Mouse (Mus musculus) MEL (cell line): ENCODE data around the gene Evc. TPM values are rescaled to one million over a fixed set of nuclear protein-coding genes. Genes with fewer than 3 reads are reported as not detected.
A peak's percentile ranks its signal among the peaks of the same experiment; 100 is the strongest.

ENCODE experiments used
- DNase-seq: peaks from one replicate; pipeline ENCODE4 v3.0.0; 2011; ENCODE audit warnings: low read depth, low spot score
- H3K27ac ChIP-seq: 2 replicates; pipeline ENCODE4 v1.5.1; 2012; ENCODE audit warnings: low read depth, mild to moderate bottlenecking, control low read depth, low read length, moderate library complexity; ENCODE audit not compliant: control insufficient read depth
- H3K27me3 ChIP-seq, 2 experiments: fragments of 150-350 bp in 1 of 2; sonication (generic) in 1 of 2; 2 replicates each; pipeline ENCODE4 v1.6.1; 2012; ENCODE audit warnings: low read length in 2 of 2, mild to moderate bottlenecking in 2 of 2, improper control_type of control experiment in 1 of 2, moderate library complexity in 1 of 2; ENCODE audit not compliant: insufficient read depth in 2 of 2, control insufficient read depth in 1 of 2
- H3K36me3 ChIP-seq, 2 experiments: 2 replicates each; pipeline ENCODE4 v1.6.1; 2012 to 2014; ENCODE audit warnings: low read length in 2 of 2, improper control_type of control experiment in 1 of 2, inconsistent platforms in 1 of 2, mild to moderate bottlenecking in 1 of 2; ENCODE audit not compliant: insufficient read depth in 2 of 2, control insufficient read depth in 1 of 2
- H3K4me1 ChIP-seq, 2 experiments: fragments of 150-350 bp in 1 of 2; sonication (generic) in 1 of 2; 2 replicates each; pipeline ENCODE4 v1.6.1; 2012; ENCODE audit warnings: low read length in 2 of 2, improper control_type of control experiment in 1 of 2, mild to moderate bottlenecking in 1 of 2; ENCODE audit not compliant: insufficient read depth in 2 of 2, control insufficient read depth in 1 of 2
- H3K4me3 ChIP-seq, 2 experiments: fragments of 150-350 bp in 1 of 2; sonication (generic) in 1 of 2; 2 replicates each; pipeline ENCODE4 v1.5.1; 2012; ENCODE audit warnings: low read depth in 2 of 2, low read length in 2 of 2, mild to moderate bottlenecking in 2 of 2, moderate library complexity in 2 of 2, control low read depth in 1 of 2, improper control_type of control experiment in 1 of 2; ENCODE audit not compliant: control insufficient read depth in 1 of 2, insufficient read depth in 1 of 2
- H3K79me2 ChIP-seq: 2 replicates; pipeline ENCODE4 v1.6.1; 2012; ENCODE audit warnings: mild to moderate bottlenecking, low read length, moderate library complexity; ENCODE audit not compliant: control insufficient read depth, poor library complexity, insufficient read depth
- H3K9ac ChIP-seq: 2 replicates; pipeline ENCODE4 v1.6.1; 2012; ENCODE audit warnings: low read depth, mild to moderate bottlenecking, control low read depth, low read length, moderate library complexity; ENCODE audit not compliant: control insufficient read depth, poor library complexity, severe bottlenecking
- H3K9me3 ChIP-seq: fragments of 150-350 bp; sonication (generic); replicated peaks from 2 replicates; pipeline ENCODE4 v1.6.1; 2012; ENCODE audit warnings: mild to moderate bottlenecking, low read length, improper control_type of control experiment, moderate library complexity; ENCODE audit not compliant: insufficient read depth
- CHD2 ChIP-seq: IDR thresholded peaks from 2 replicates; pipeline ENCODE4 v1.6.1; 2011; ENCODE audit warnings: low read length, improper control_type of control experiment
- ELF1 ChIP-seq: IDR thresholded peaks from 2 replicates; pipeline ENCODE4 v1.6.1; 2014; ENCODE audit warnings: low read depth, mild to moderate bottlenecking, inconsistent platforms, low read length, improper control_type of control experiment, moderate library complexity
- ETS1 ChIP-seq: IDR thresholded peaks from 2 replicates; pipeline ENCODE4 v1.6.1; 2012; ENCODE audit warnings: low read depth, mild to moderate bottlenecking, inconsistent platforms, low read length, improper control_type of control experiment, moderate library complexity
- GATA1 ChIP-seq: IDR thresholded peaks from 2 replicates; pipeline ENCODE4 v1.6.1; 2011; ENCODE audit warnings: low read depth, low read length, improper control_type of control experiment
- HCFC1 ChIP-seq: IDR thresholded peaks from 2 replicates; pipeline ENCODE4 v1.6.1; 2012; ENCODE audit warnings: low read depth, mild to moderate bottlenecking, inconsistent platforms, low read length, improper control_type of control experiment, moderate library complexity
- JUND ChIP-seq: IDR thresholded peaks from 2 replicates; pipeline ENCODE4 v1.6.1; 2011; ENCODE audit warnings: low read depth, mild to moderate bottlenecking, improper control_type of control experiment, low read length
- KAT2A ChIP-seq: conservative IDR thresholded peaks from 2 replicates; pipeline ENCODE4 v1.6.1; 2012; ENCODE audit warnings: low read depth, low read length, improper control_type of control experiment, inconsistent platforms
- MAFK ChIP-seq: IDR thresholded peaks from 2 replicates; pipeline ENCODE4 v1.6.1; 2011; ENCODE audit warnings: low read depth, mild to moderate bottlenecking, low read length, improper control_type of control experiment, borderline replicate concordance
- MAX ChIP-seq: IDR thresholded peaks from 2 replicates; pipeline ENCODE4 v1.6.1; 2011; ENCODE audit warnings: low read length, improper control_type of control experiment
- MXI1 ChIP-seq: IDR thresholded peaks from 2 replicates; pipeline ENCODE4 v1.6.1; 2011; ENCODE audit warnings: mild to moderate bottlenecking, low read depth, low read length, improper control_type of control experiment
- MYC ChIP-seq: IDR thresholded peaks from 2 replicates; pipeline ENCODE4 v1.6.1; 2011; ENCODE audit warnings: low read depth, mild to moderate bottlenecking, low read length, improper control_type of control experiment, moderate library complexity
- NELFE ChIP-seq: IDR thresholded peaks from 2 replicates; pipeline ENCODE4 v1.6.1; 2011; ENCODE audit warnings: low read depth, low read length, improper control_type of control experiment
- POLR2AphosphoS2 ChIP-seq: IDR thresholded peaks from 2 replicates; pipeline ENCODE4 v1.6.1; 2011; ENCODE audit warnings: low read length, improper control_type of control experiment
- POLR2AphosphoS5 ChIP-seq: IDR thresholded peaks from 2 replicates; pipeline ENCODE4 v1.6.1; 2012; ENCODE audit warnings: low read depth, borderline replicate concordance, mild to moderate bottlenecking, inconsistent platforms, low read length, moderate library complexity, mixed read lengths
- SIN3A ChIP-seq: IDR thresholded peaks from 2 replicates; pipeline ENCODE4 v1.6.1; 2012; ENCODE audit warnings: low read length, improper control_type of control experiment, inconsistent platforms
- SMC3 ChIP-seq: IDR thresholded peaks from 2 replicates; pipeline ENCODE4 v1.6.1; 2011; ENCODE audit warnings: low read depth, low read length, improper control_type of control experiment
- TAL1 ChIP-seq: IDR thresholded peaks from 2 replicates; pipeline ENCODE4 v1.6.1; 2012; ENCODE audit warnings: mild to moderate bottlenecking, inconsistent platforms, low read length, moderate library complexity, mixed read lengths
- TBP ChIP-seq: IDR thresholded peaks from 2 replicates; pipeline ENCODE4 v1.8.0; 2011; ENCODE audit warnings: low read depth, low read length, improper control_type of control experiment
- TCF12 ChIP-seq: IDR thresholded peaks from 2 replicates; pipeline ENCODE4 v1.6.1; 2014; ENCODE audit warnings: low read depth, mild to moderate bottlenecking, inconsistent platforms, low read length, improper control_type of control experiment, moderate library complexity
- UBTF ChIP-seq: IDR thresholded peaks from 2 replicates; pipeline ENCODE4 v1.6.1; 2012; ENCODE audit warnings: low read depth, mild to moderate bottlenecking, inconsistent platforms, low read length, improper control_type of control experiment, moderate library complexity, borderline replicate concordance; ENCODE audit not compliant: insufficient read depth
- USF1 ChIP-seq: IDR thresholded peaks from 2 replicates; pipeline ENCODE4 v1.6.1; 2014; ENCODE audit warnings: low read depth, mild to moderate bottlenecking, inconsistent platforms, low read length, improper control_type of control experiment, moderate library complexity
- ZC3H11A ChIP-seq: IDR thresholded peaks from 2 replicates; pipeline ENCODE4 v1.6.1; 2012; ENCODE audit warnings: low read depth, mild to moderate bottlenecking, inconsistent platforms, low read length, improper control_type of control experiment
- ZKSCAN1 ChIP-seq: IDR thresholded peaks from 2 replicates; pipeline ENCODE4 v1.6.1; 2012; ENCODE audit warnings: low read depth, mild to moderate bottlenecking, inconsistent platforms, low read length, improper control_type of control experiment, moderate library complexity
- ZNF384 ChIP-seq: IDR thresholded peaks from 2 replicates; pipeline ENCODE4 v1.6.1; 2012; ENCODE audit warnings: low read depth, mild to moderate bottlenecking, inconsistent platforms, low read length, improper control_type of control experiment
- polyA plus RNA-seq, 2 experiments: library from polyadenylated mRNA; stranded (reverse) in 1 of 2; unstranded in 1 of 2; fragments of >175 nt in 1 of 2; fragments of >200 nt in 1 of 2; gene quantifications; 2 replicates each; pipeline versions ENCODE4 v1.2.1 to v1.2.4; 2012; ENCODE audit warnings: low replicate concordance in 2 of 2, low read depth in 1 of 2; ENCODE audit not compliant: insufficient read length in 2 of 2, insufficient read depth in 1 of 2, missing spikeins in 1 of 2
- total RNA-seq: library from RNA; depleted of rRNA; stranded (reverse); fragments of 300-350 nt; gene quantifications from 2 replicates; pipeline ENCODE4 v1.2.3, GENCODE M21; 2012

The Evc gene
- total and polyA plus RNA-seq, 3 experiments: not detected

DNA sequence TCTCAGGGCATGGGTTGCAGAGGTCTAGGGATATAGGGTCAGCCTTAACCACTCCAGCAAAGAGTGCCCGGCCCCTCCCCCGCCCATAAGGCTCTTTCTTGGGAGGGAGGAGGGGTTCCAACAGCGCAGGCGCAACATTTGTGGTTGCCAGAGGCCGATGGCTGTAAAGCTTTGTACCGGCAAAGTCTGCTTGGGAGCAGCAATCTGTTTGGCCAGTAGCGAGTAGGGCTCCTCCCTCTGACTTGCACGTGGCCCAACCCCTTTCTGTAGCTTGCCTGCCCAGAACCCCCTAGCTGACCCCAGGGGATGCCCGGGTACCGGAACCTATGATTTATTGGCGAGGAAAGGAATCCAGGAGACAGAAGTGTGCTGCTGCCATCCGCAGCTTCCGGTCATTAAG lies 92.5 kb downstream of the Evc start:
- Histone ChIP-seq H3K4me1 (no peaks in the 10 kb centered on the region), H3K9me3 (no peaks in the 10 kb centered on the region), H3K27me3 (no peaks in the 10 kb centered on the region), H3K4me3 (no peak overlapping the region), H3K9ac (no peak overlapping the region), H3K27ac (no peak overlapping the region), H3K79me2 (no peaks in the 10 kb centered on the region), H3K36me3 (no peaks in the 10 kb centered on the region)
- TF ChIP-seq ZC3H11A (no peak), KAT2A (no peak), MAFK (no peak), ELF1 (no peak), JUND (no peak), SIN3A (no peak), ZNF384 (no peak), POLR2AphosphoS5 (no peak), HCFC1 (no peak), SMC3 (no peak), ETS1 (no peak), MYC (no peak), POLR2AphosphoS2 (no peak), TAL1 (no peak), TCF12 (no peak)
- DNase-seq: no peak

DNA sequence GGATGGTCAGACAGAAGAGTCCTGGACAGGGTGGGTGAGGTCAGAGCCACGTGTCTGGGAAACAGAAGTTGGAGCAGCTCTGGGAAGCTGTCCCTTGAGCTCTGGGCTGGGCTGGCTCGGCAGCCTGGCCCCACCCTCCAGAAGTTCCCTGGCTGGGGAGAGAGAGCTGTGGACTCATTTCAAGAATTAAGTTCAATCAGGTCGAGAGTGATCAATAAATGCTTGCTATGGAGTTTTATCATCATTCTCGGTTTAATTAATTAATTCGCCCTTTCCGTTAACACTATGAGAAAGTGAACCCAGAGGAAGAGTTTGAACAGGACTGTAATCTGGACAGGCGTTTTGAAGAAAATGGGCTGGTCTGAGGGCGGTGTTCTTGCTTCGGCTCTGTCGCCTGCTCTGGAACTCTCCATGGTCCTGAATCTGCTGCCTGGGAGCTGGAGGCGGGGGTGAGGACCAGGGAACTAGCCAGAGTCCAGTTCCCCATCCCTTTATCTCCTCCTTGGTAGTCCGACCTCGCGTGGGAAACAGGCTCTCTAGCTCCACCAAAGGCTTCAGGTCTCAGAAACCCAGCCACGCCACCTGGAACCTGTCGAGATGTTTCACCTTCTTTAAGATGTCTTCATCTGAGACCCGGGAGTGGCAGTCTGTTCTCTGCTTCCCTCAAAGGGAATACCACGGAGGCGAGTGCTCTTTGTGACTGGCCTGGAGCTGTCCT lies 93.4 kb downstream of the Evc start:
- peak; percentile 25 for DNase-seq
- no peaks in the 10 kb centered on the region for H3K4me1 ChIP-seq
- H3K9ac ChIP-seq: no peak overlapping the region
- no peaks in the 10 kb centered on the region for H3K9me3 ChIP-seq
- no peak overlapping the region for H3K4me3 ChIP-seq
- H3K79me2 ChIP-seq: no peaks in the 10 kb centered on the region
- no peaks in the 10 kb centered on the region for H3K27me3 ChIP-seq
- TF ChIP-seq UBTF (no peak), JUND (no peak), CHD2 (no peak), ZNF384 (no peak), GATA1 (no peak), NELFE (no peak), MAX (no peak), USF1 (no peak), MYC (no peak), ELF1 (no peak), TBP (no peak), ZC3H11A (no peak), ZKSCAN1 (no peak), MXI1 (no peak), SMC3 (no peak)
- no peak overlapping the region for H3K27ac ChIP-seq
- H3K36me3 ChIP-seq: no peaks in the 10 kb centered on the region
